In genomic region chr1:135003346-135003745, GRCm38 (mm10) we compare ENCODE assay signal across 16 mouse cellular contexts. TPM values are rescaled to one million over a fixed set of nuclear protein-coding genes. Genes with fewer than 3 reads are reported as not detected.
DNase-seq lines count a peak whose midpoint lies in the region; ATAC-seq lines count a peak whose summit lies in the region.
"Had no signal": no experiment of that assay in that cellular context is flagged by ENCODE, and none has a peak within 500 bp of the region (broad histone marks: within the 10 kb centered on the region; RNA-seq: fewer than 3 reads in every experiment).

No protein-coding gene starts in this region.

- H3K27me3 ChIP-seq in forebrain, embryonic 14.5 days (replicated peaks; ENCODE audit: control insufficient read depth, insufficient read depth, low read length), result no peaks in the 10 kb centered on the region
- H3K27me3 ChIP-seq in forebrain, embryonic 12.5 days, result no peaks in the 10 kb centered on the region
- H3K27me3 ChIP-seq in midbrain, embryonic 11.5 days (ENCODE audit: control insufficient read depth, insufficient read depth, low read length), result no peaks in the 10 kb centered on the region
- H3K27me3 ChIP-seq in midbrain, embryonic 10.5 days (ENCODE audit: low read depth, poor library complexity, severe bottlenecking), result no peaks in the 10 kb centered on the region
- H3K27me3 ChIP-seq in midbrain, embryonic 16.5 days (ENCODE audit: control insufficient read depth, insufficient read depth, low read depth, low read length), result no peaks in the 10 kb centered on the region

- no peaks in the 10 kb centered on the region for H3K9me3 ChIP-seq in forebrain, embryonic 14.5 days (replicated peaks; ENCODE audit: control insufficient read depth, low read length)
- H3K9me3 ChIP-seq in forebrain, embryonic 12.5 days, result no peaks in the 10 kb centered on the region
- no peaks in the 10 kb centered on the region for H3K9me3 ChIP-seq in midbrain, embryonic 11.5 days (ENCODE audit: control insufficient read depth, low read length)
- no peaks in the 10 kb centered on the region for H3K9me3 ChIP-seq in midbrain, embryonic 10.5 days (replicated peaks)
- no peaks in the 10 kb centered on the region for H3K9me3 ChIP-seq in midbrain, embryonic 16.5 days (replicated peaks; ENCODE audit: control insufficient read depth, low read length, poor library complexity, severe bottlenecking)
- H3K9me3 ChIP-seq: embryonic facial prominence, embryonic 10.5 days; heart, embryonic 10.5 days had no signal

- no peak overlapping the region for H3K4me2 ChIP-seq in forebrain, embryonic 14.5 days (ENCODE audit: low read length)
- no peak overlapping the region for H3K4me2 ChIP-seq in forebrain, embryonic 12.5 days
- H3K4me2 ChIP-seq in midbrain, embryonic 11.5 days, result no peak overlapping the region
- no peak overlapping the region for H3K4me2 ChIP-seq in midbrain, embryonic 16.5 days (ENCODE audit: low read length)
- H3K4me2 ChIP-seq: hindbrain, embryonic 14.5 days had no signal

- no peak overlapping the region for H3K4me3 ChIP-seq in forebrain, embryonic 14.5 days (ENCODE audit: low read depth, low read length)
- H3K4me3 ChIP-seq in forebrain, embryonic 12.5 days (replicated peaks), result no peak overlapping the region
- no peak overlapping the region for H3K4me3 ChIP-seq in midbrain, embryonic 11.5 days (ENCODE audit: low read depth, low read length)
- H3K4me3 ChIP-seq in midbrain, embryonic 10.5 days, result no peak overlapping the region
- no peak overlapping the region for H3K4me3 ChIP-seq in midbrain, embryonic 16.5 days (ENCODE audit: low read depth, low read length)
- H3K4me3 ChIP-seq: embryonic facial prominence, embryonic 10.5 days; heart, embryonic 10.5 days had no signal

- 47% methylated on average over 4 of the region's 4 CpGs for WGBS in forebrain, embryonic 14.5 days
- WGBS in forebrain, embryonic 12.5 days, result 63% methylated on average over 4 of the region's 4 CpGs
- WGBS in midbrain, embryonic 11.5 days, result 51% methylated on average over 4 of the region's 4 CpGs
- 52% methylated on average over 4 of the region's 4 CpGs for WGBS in midbrain, embryonic 10.5 days
- WGBS in midbrain, embryonic 16.5 days, result 30% methylated on average over 4 of the region's 4 CpGs

- ATAC-seq in forebrain, embryonic 14.5 days, result 0 out of 2 replicates have a peak, but pooled peaks have one; percentile 37
- no peak for ATAC-seq in forebrain, embryonic 12.5 days (ENCODE audit: low FRiP score)
- ATAC-seq in midbrain, embryonic 11.5 days (ENCODE audit: low FRiP score), result no peak
- ATAC-seq in midbrain, embryonic 16.5 days, result peak; percentile 71

- no peak overlapping the region for H3K9ac ChIP-seq in forebrain, embryonic 14.5 days (ENCODE audit: low read length)
- H3K9ac ChIP-seq in forebrain, embryonic 12.5 days, result no peak overlapping the region
- no peak overlapping the region for H3K9ac ChIP-seq in midbrain, embryonic 11.5 days (ENCODE audit: low read length)
- no peak overlapping the region for H3K9ac ChIP-seq in midbrain, embryonic 16.5 days (ENCODE audit: low read depth, low read length)
- H3K9ac ChIP-seq: hindbrain, embryonic 14.5 days had no signal

- H3K27ac ChIP-seq in forebrain, embryonic 14.5 days (ENCODE audit: low read depth, low read length), result no peak overlapping the region
- no peak overlapping the region for H3K27ac ChIP-seq in forebrain, embryonic 12.5 days
- no peak overlapping the region for H3K27ac ChIP-seq in midbrain, embryonic 11.5 days (ENCODE audit: low read depth, low read length)
- no peak overlapping the region for H3K27ac ChIP-seq in midbrain, embryonic 10.5 days (replicated peaks)
- H3K27ac ChIP-seq in midbrain, embryonic 16.5 days (ENCODE audit: low read length), result no peak overlapping the region; the same call in 1 of the 2 replicates
- H3K27ac ChIP-seq: embryonic facial prominence, embryonic 10.5 days; heart, embryonic 10.5 days; hindbrain, embryonic 14.5 days had no signal

- no peaks in the 10 kb centered on the region for H3K36me3 ChIP-seq in forebrain, embryonic 14.5 days (ENCODE audit: control insufficient read depth, insufficient read depth, low read length)
- no peaks in the 10 kb centered on the region for H3K36me3 ChIP-seq in forebrain, embryonic 12.5 days (replicated peaks)
- H3K36me3 ChIP-seq in midbrain, embryonic 11.5 days (ENCODE audit: control insufficient read depth, insufficient read depth, low read length), result no peaks in the 10 kb centered on the region
- H3K36me3 ChIP-seq in midbrain, embryonic 10.5 days, result no peaks in the 10 kb centered on the region
- H3K36me3 ChIP-seq in midbrain, embryonic 16.5 days (ENCODE audit: control insufficient read depth, insufficient read depth, low read length), result no peaks in the 10 kb centered on the region
- H3K36me3 ChIP-seq: embryonic facial prominence, embryonic 10.5 days; heart, embryonic 10.5 days had no signal

- no peak for DNase-seq in forebrain, embryonic 14.5 days (ENCODE audit: low spot score)
- peak; percentile 33 for DNase-seq in midbrain, embryonic 11.5 days (ENCODE audit: low spot score, missing footprints)
- no peak for DNase-seq in midbrain, embryonic 10.5 days (ENCODE audit: low spot score)
- DNase-seq in spleen, postnatal 36 days (ENCODE audit: low spot score in 2 of 2), result no peak
- no peak for DNase-seq in lung, postnatal 10 days
- DNase-seq: adrenal gland, postnatal 10 days; cerebellum, adult 18-20 months; cerebellum, adult 9-11 months; gastrocnemius, postnatal 36 days; heart, adult 18-20 months; heart, postnatal 14 days had no signal

- no peaks in the 10 kb centered on the region for H3K4me1 ChIP-seq in forebrain, embryonic 14.5 days (ENCODE audit: control insufficient read depth, insufficient read depth, low read length)
- peaks cover 7% of the 10 kb centered on the region; the same call in 1 of the 2 replicates for H3K4me1 ChIP-seq in forebrain, embryonic 12.5 days
- peaks cover 3% of the 10 kb centered on the region; the same call in 1 of the 2 replicates for H3K4me1 ChIP-seq in midbrain, embryonic 11.5 days (ENCODE audit: control insufficient read depth, insufficient read depth, low read length)
- H3K4me1 ChIP-seq in midbrain, embryonic 10.5 days, result peaks cover 12% of the 10 kb centered on the region
- 0 out of 2 replicates have a peak, but pooled peaks cover 3% of the 10 kb centered on the region for H3K4me1 ChIP-seq in midbrain, embryonic 16.5 days (ENCODE audit: control insufficient read depth, insufficient read depth, low read length)
- H3K4me1 ChIP-seq: heart, embryonic 10.5 days had no signal

RNA-seq across cellular contexts. Expression of gene Ube2t, which starts 41.0 kb away (rescaled TPM):
- polyA plus RNA-seq in forebrain, embryonic 14.5 days (2014; fragmentation: Nextera tagmentation; extraction: Ambion mirVana), result 27.5 and 33.8 TPM in 2 replicates
- 49.7 and 50.3 TPM in 2 replicates for polyA plus RNA-seq in forebrain, embryonic 12.5 days (2016; fragmentation: Nextera tagmentation; extraction: Ambion mirVana)
- polyA plus RNA-seq in midbrain, embryonic 11.5 days (2014; fragmentation: Nextera tagmentation; extraction: Ambion mirVana), result 48.2 and 54.0 TPM in 2 replicates
- 54.2 and 61.5 TPM in 2 replicates for polyA plus RNA-seq in midbrain, embryonic 10.5 days (2016; fragmentation: Nextera tagmentation; extraction: Ambion mirVana)
- polyA plus RNA-seq in midbrain, embryonic 16.5 days (2015; fragmentation: Nextera tagmentation; extraction: Ambion mirVana), result 9.7 and 10.6 TPM in 2 replicates

RNA-seq across cellular contexts. Expression of gene Ppp1r12b, which starts 47.6 kb away (rescaled TPM):
- polyA plus RNA-seq in forebrain, embryonic 14.5 days (2014; fragmentation: Nextera tagmentation; extraction: Ambion mirVana), result 9.4 and 14.9 TPM in 2 replicates
- polyA plus RNA-seq in forebrain, embryonic 12.5 days (2016; fragmentation: Nextera tagmentation; extraction: Ambion mirVana), result 12.2 and 13.8 TPM in 2 replicates
- 7.5 and 9.2 TPM in 2 replicates for polyA plus RNA-seq in midbrain, embryonic 11.5 days (2014; fragmentation: Nextera tagmentation; extraction: Ambion mirVana)
- 5.7 and 6.8 TPM in 2 replicates for polyA plus RNA-seq in midbrain, embryonic 10.5 days (2016; fragmentation: Nextera tagmentation; extraction: Ambion mirVana)
- polyA plus RNA-seq in midbrain, embryonic 16.5 days (2015; fragmentation: Nextera tagmentation; extraction: Ambion mirVana), result 13.6 and 13.7 TPM in 2 replicates

Comparison
In these comparisons a context has a peak if more than half of its experiments do, and no peak if none do; other contexts are left out.
1. ATAC-seq: peak in forebrain, embryonic 14.5 days (single experiment) and midbrain, embryonic 16.5 days (single experiment); none in forebrain, embryonic 12.5 days (single experiment) and midbrain, embryonic 11.5 days (single experiment).